Mouse (Mus musculus) kidney, adult 2 months (tissue): ENCODE measurements around the gene Evi5. TPM values are rescaled to one million over a fixed set of nuclear protein-coding genes. Genes with fewer than 3 reads are reported as not detected.

Source experiments
- DNase-seq: peaks from one replicate; pipeline ENCODE4 v3.0.0; 2021
- H3K27ac ChIP-seq: fragments of 200-500 bp; 2 replicates; pipeline ENCODE4 v1.5.1; 2012; ENCODE audit warnings: low read depth, low read length, control low read depth, inconsistent platforms; ENCODE audit not compliant: insufficient read depth
- H3K27me3 ChIP-seq: fragments of 200-500 bp; replicated peaks from 2 replicates; pipeline ENCODE4 v1.6.1; 2012; ENCODE audit warnings: mild to moderate bottlenecking, moderate library complexity, low read length, inconsistent platforms; ENCODE audit not compliant: control insufficient read depth, insufficient read depth
- H3K36me3 ChIP-seq: fragments of 200-500 bp; 2 replicates; pipeline ENCODE4 v1.6.1; 2012; ENCODE audit warnings: mild to moderate bottlenecking, moderate library complexity, low read length, inconsistent platforms; ENCODE audit not compliant: control insufficient read depth, insufficient read depth
- H3K4me1 ChIP-seq: fragments of 200-500 bp; 2 replicates; pipeline ENCODE4 v1.6.1; 2011; ENCODE audit warnings: low read length; ENCODE audit not compliant: control insufficient read depth, insufficient read depth
- H3K4me3 ChIP-seq: fragments of 200-500 bp; 2 replicates; pipeline ENCODE4 v1.5.1; 2011; ENCODE audit warnings: mild to moderate bottlenecking, low read depth, low read length, control low read depth; ENCODE audit not compliant: insufficient read depth
- CTCF ChIP-seq: fragments of 200-500 bp; conservative IDR thresholded peaks from 2 replicates; pipeline ENCODE4 v1.5.1; 2011; ENCODE audit warnings: low read depth, mild to moderate bottlenecking, control low read depth, low read length, moderate library complexity, mixed read lengths; ENCODE audit not compliant: insufficient read depth, insufficient read length
- POLR2A ChIP-seq: fragments of 200-500 bp; IDR thresholded peaks from one replicate; pipeline ENCODE4 v1.6.1; 2011; ENCODE audit warnings: low read depth, low read length, control low read depth
- WGBS: fragments of 180-500 bp; shearing (Covaris S2); methylation state at CpG from one replicate; pipeline ENCODE4 v1.1.7; 2018; 5-methylcytosine and 5-hydroxymethylcytosine counted together
- polyA plus RNA-seq: library from polyadenylated mRNA; depleted of rRNA; stranded (reverse); fragments of >200 nt; gene quantifications from 2 replicates; pipeline ENCODE4 v1.2.3, GENCODE M21; 2012

Gene Evi5
- polyA plus RNA-seq, 1 experiment: 39.0 TPM

GRCm38 (mm10) chr5:107814651-107815050 lies 60.3 kb downstream of the Evi5 start:
- no peak overlapping the region for H3K27ac ChIP-seq
- 76% methylated on average over 2 of the region's 2 CpGs for WGBS
- no peak for DNase-seq
- H3K27me3 ChIP-seq: no peaks in the 10 kb centered on the region
- peaks cover 8% of the 10 kb centered on the region for H3K36me3 ChIP-seq
- H3K4me3 ChIP-seq: no peak overlapping the region
- H3K4me1 ChIP-seq: no peaks in the 10 kb centered on the region
- TF ChIP-seq CTCF (no peak), POLR2A (no peak)

- TF ChIP-seq POLR2A (no peak), CTCF (no peak)
- peak; percentile 19 for DNase-seq
- Histone ChIP-seq H3K4me1 (no peaks in the 10 kb centered on the region), H3K4me3 (no peak overlapping the region), H3K36me3 (peaks cover 4% of the 10 kb centered on the region), H3K27ac (no peak overlapping the region), H3K27me3 (no peaks in the 10 kb centered on the region)
- 44% methylated on average over 4 of the region's 4 CpGs for WGBS
Measured at GRCm38 (mm10) chr5:107807496-107807895, 67.4 kb downstream of the Evi5 start.

GRCm38 (mm10) chr5:107802621-107803020 lies 72.3 kb downstream of the Evi5 start:
- Histone ChIP-seq H3K4me3 (no peak overlapping the region), H3K36me3 (peaks cover 6% of the 10 kb centered on the region), H3K27ac (no peak overlapping the region), H3K4me1 (no peaks in the 10 kb centered on the region), H3K27me3 (no peaks in the 10 kb centered on the region)
- DNase-seq: no peak
- TF ChIP-seq POLR2A (no peak), CTCF (no peak)

- no peaks in the 10 kb centered on the region for H3K4me1 ChIP-seq
- no peak overlapping the region for H3K4me3 ChIP-seq
- WGBS: 63% methylated on average over 2 of the region's 2 CpGs
- no peak overlapping the region for H3K27ac ChIP-seq
- DNase-seq: no peak
- TF ChIP-seq POLR2A (no peak), CTCF (no peak)
- peaks cover 8% of the 10 kb centered on the region for H3K36me3 ChIP-seq
- no peaks in the 10 kb centered on the region for H3K27me3 ChIP-seq
Measured at GRCm38 (mm10) chr5:107801234-107801633, 73.7 kb downstream of the Evi5 start.

- H3K27me3 ChIP-seq: no peaks in the 10 kb centered on the region
- WGBS: 83% methylated on average over 6 of the region's 6 CpGs
- H3K36me3 ChIP-seq: peaks cover 10% of the 10 kb centered on the region
- no peak overlapping the region for H3K4me3 ChIP-seq
- no peak for TF ChIP-seq POLR2A
- TF ChIP-seq CTCF: no peak
- 0 out of 2 replicates have a peak, but pooled peaks cover under 1% of the 10 kb centered on the region for H3K4me1 ChIP-seq
- no peak overlapping the region for H3K27ac ChIP-seq
- no peak for DNase-seq
Measured at GRCm38 (mm10) chr5:107798290-107798689, 76.6 kb downstream of the Evi5 start.

- 23% methylated on average over 2 of the region's 2 CpGs for WGBS
- peak; percentile 24 for DNase-seq
- no peak overlapping the region for H3K27ac ChIP-seq
- peaks cover 9% of the 10 kb centered on the region; the same call in 1 of the 2 replicates for H3K4me1 ChIP-seq
- peaks cover 10% of the 10 kb centered on the region for H3K36me3 ChIP-seq
- H3K27me3 ChIP-seq: no peaks in the 10 kb centered on the region
- TF ChIP-seq POLR2A (no peak), CTCF (no peak)
- H3K4me3 ChIP-seq: no peak overlapping the region
Measured at GRCm38 (mm10) chr5:107793927-107794326, 81.0 kb downstream of the Evi5 start.

- peaks cover 9% of the 10 kb centered on the region; the same call in 1 of the 2 replicates for H3K4me1 ChIP-seq
- peak overlapping the region; percentile 80 for H3K27ac ChIP-seq
- H3K27me3 ChIP-seq: no peaks in the 10 kb centered on the region
- peak; percentile 83 for DNase-seq
- H3K4me3 ChIP-seq: no peak overlapping the region
- H3K36me3 ChIP-seq: peaks cover 7% of the 10 kb centered on the region
- 16% methylated on average over 3 of the region's 3 CpGs for WGBS
- TF ChIP-seq POLR2A (no peak), CTCF (no peak)
Measured at GRCm38 (mm10) chr5:107793258-107793657, 81.6 kb downstream of the Evi5 start.

- Histone ChIP-seq H3K4me3 (no peak overlapping the region), H3K36me3 (peaks cover 9% of the 10 kb centered on the region), H3K27me3 (no peaks in the 10 kb centered on the region), H3K27ac (peak overlapping the region; percentile 80), H3K4me1 (peaks cover 9% of the 10 kb centered on the region; the same call in 1 of the 2 replicates)
- TF ChIP-seq CTCF (no peak), POLR2A (no peak)
- DNase-seq: peak; percentile 84
- 70% methylated on average over 3 of the region's 3 CpGs for WGBS
Measured at GRCm38 (mm10) chr5:107792516-107792915, 82.4 kb downstream of the Evi5 start.
